Comparison of ENCODE assay signal across 18 mouse cellular contexts in the genomic region with DNA sequence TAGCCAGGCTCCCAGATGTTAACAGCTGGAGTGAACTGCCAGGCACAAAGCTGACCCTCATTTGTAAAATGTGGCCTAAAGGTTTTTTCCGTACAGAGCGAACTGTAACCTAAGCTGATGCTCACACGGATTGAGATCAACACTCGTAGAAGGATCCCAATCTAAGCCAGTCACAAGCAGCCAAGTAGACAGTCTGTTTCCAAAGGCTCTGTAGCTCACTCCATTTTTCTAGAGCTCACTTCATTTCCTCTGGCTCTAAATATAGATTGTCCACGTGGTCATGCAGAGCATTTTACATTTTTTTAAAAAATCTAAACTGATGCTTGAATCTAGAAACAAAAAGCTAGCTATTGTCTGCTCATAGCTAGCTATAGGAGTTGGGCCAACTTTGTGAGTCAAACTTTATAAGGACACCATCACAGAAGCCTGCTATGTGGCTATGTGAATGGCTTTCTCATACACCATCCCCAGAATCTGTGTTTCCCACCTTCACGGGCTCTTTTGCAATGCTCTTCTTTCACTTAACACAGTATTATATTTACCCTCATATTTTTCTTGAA.
"Had no signal": no experiment of that assay in that cellular context is flagged by ENCODE, and none has a peak within 500 bp of the region (broad histone marks: within the 10 kb centered on the region; RNA-seq: fewer than 3 reads in every experiment).

No protein-coding gene starts in this region.

- ATAC-seq: intestine, embryonic 16.5 days; liver, embryonic 12.5 days; midbrain, embryonic 13.5 days; midbrain, embryonic 16.5 days had no signal

- H3K4me2 ChIP-seq: limb, embryonic 13.5 days; liver, embryonic 12.5 days; liver, embryonic 15.5 days; midbrain, embryonic 13.5 days had no signal

- H3K4me3 ChIP-seq: layer of hippocampus, adult 2 months; limb, embryonic 10.5 days; limb, embryonic 13.5 days; liver, embryonic 12.5 days; liver, embryonic 15.5 days; megakaryocyte, embryonic 14.5 days; midbrain, embryonic 10.5 days; midbrain, embryonic 13.5 days; myocyte had no signal

- H3K27me3 ChIP-seq: liver, embryonic 12.5 days; liver, embryonic 15.5 days; megakaryocyte, embryonic 14.5 days; midbrain, embryonic 13.5 days had no signal

- H3K9ac ChIP-seq: limb, embryonic 13.5 days; liver, embryonic 12.5 days; liver, embryonic 15.5 days; midbrain, embryonic 13.5 days had no signal

- H3K27ac ChIP-seq: layer of hippocampus, adult 2 months; limb, embryonic 10.5 days; limb, embryonic 13.5 days; liver, embryonic 12.5 days; liver, embryonic 15.5 days; midbrain, embryonic 10.5 days; midbrain, embryonic 13.5 days had no signal

- H3K4me1 ChIP-seq: liver, embryonic 12.5 days; liver, embryonic 15.5 days; midbrain, embryonic 10.5 days; midbrain, embryonic 13.5 days had no signal

- H3K9me3 ChIP-seq: limb, embryonic 10.5 days; limb, embryonic 13.5 days; liver, embryonic 12.5 days; liver, embryonic 15.5 days; megakaryocyte, embryonic 14.5 days; midbrain, embryonic 10.5 days; midbrain, embryonic 13.5 days had no signal

- H3K36me3 ChIP-seq: limb, embryonic 10.5 days; limb, embryonic 13.5 days; liver, embryonic 12.5 days; liver, embryonic 15.5 days; midbrain, embryonic 10.5 days; midbrain, embryonic 13.5 days had no signal

- DNase-seq: kidney, adult 18-20 months; kidney, adult 9 months; kidney, postnatal 25 days; layer of hippocampus, adult 9-11 months; liver; lung, adult 18-20 months; thymus, postnatal 25 days had no signal
